Mouse (Mus musculus): Measurements from ENCODE around the gene Kcnip1. TPM values are rescaled to one million over a fixed set of nuclear protein-coding genes. Genes with fewer than 3 reads are reported as not detected.
A peak's percentile ranks its signal among the peaks of the same experiment; 100 is the strongest.

Gene Kcnip1
- polyA plus RNA-seq, 1 experiment from 2014 or later, result 2.0 TPM

- H3K4me2 ChIP-seq (ENCODE audit: low read length), result no peak overlapping the region
- H3K9me3 ChIP-seq (replicated peaks; ENCODE audit: low read length), result no peaks in the 10 kb centered on the region
- TF ChIP-seq CTCF (IDR thresholded peaks at IDR 0.05; ENCODE audit: low read depth), result no peak
- WGBS, result 81% methylated on average over 6 of the region's 6 CpGs
- no peaks in the 10 kb centered on the region for H3K36me3 ChIP-seq (ENCODE audit: insufficient read depth, low read length)
- DNase-seq (ENCODE audit: low spot score), result no peak
- no peaks in the 10 kb centered on the region for H3K27me3 ChIP-seq (ENCODE audit: insufficient read depth, low read length)
- ATAC-seq (replicated peaks; ENCODE audit: low FRiP score, low read depth), result no peak
- no peak overlapping the region for H3K9ac ChIP-seq (ENCODE audit: low read depth, low read length)
- no peak overlapping the region for H3K27ac ChIP-seq
- H3K4me1 ChIP-seq (replicated peaks; ENCODE audit: insufficient read depth, low read length), result no peaks in the 10 kb centered on the region
- H3K4me3 ChIP-seq (replicated peaks; ENCODE audit: low read depth, low read length), result no peak overlapping the region
Measured at GRCm38 (mm10) chr11:33751503-33751902, 241.4 kb downstream of the Kcnip1 start.

DNA sequence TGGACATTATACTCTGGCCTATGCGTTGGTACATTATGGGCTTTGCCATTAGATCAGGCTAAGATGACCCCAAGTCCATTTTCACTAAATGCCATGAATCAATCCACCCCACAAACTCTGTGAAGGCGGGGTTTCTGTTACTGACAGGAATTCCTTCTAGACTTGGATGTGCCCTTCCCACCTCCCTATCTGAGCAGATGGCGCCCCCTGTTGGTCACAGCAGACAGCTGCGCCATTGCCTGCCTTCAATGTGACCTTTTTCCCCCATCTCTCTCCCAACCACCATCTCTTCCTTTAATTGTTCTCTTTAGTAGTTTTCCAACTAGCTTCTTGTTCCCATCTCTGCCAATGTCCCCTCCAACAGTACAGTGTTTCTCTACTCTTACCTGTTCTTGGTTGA, 243.0 kb downstream of the Kcnip1 start:
- no peak overlapping the region for H3K4me2 ChIP-seq (ENCODE audit: low read length)

GRCm38 (mm10) chr11:33749408-33749807, 243.5 kb downstream of the Kcnip1 start:
- ATAC-seq (replicated peaks; ENCODE audit: low FRiP score, low read depth) (no peak), DNase-seq (ENCODE audit: low spot score) (no peak)
- no peaks in the 10 kb centered on the region for H3K9me3 ChIP-seq (replicated peaks; ENCODE audit: low read length)
- H3K9ac ChIP-seq (ENCODE audit: low read depth, low read length), result no peak overlapping the region
- H3K4me2 ChIP-seq (ENCODE audit: low read length), result no peak overlapping the region
- peak; percentile 27; the same call in 1 of the 2 replicates for TF ChIP-seq CTCF (IDR thresholded peaks at IDR 0.05; ENCODE audit: low read depth)
- H3K36me3 ChIP-seq (ENCODE audit: insufficient read depth, low read length), result no peaks in the 10 kb centered on the region
- H3K27ac ChIP-seq, result no peak overlapping the region
- H3K4me1 ChIP-seq (replicated peaks; ENCODE audit: insufficient read depth, low read length), result no peaks in the 10 kb centered on the region
- WGBS, result 97% methylated on average over 12 of the region's 12 CpGs
- H3K27me3 ChIP-seq (ENCODE audit: insufficient read depth, low read length), result no peaks in the 10 kb centered on the region
- H3K4me3 ChIP-seq (replicated peaks; ENCODE audit: low read depth, low read length), result no peak overlapping the region

More for the DNA sequence above, 243.0 kb downstream of the Kcnip1 start:
- Histone ChIP-seq H3K27ac (no peak overlapping the region), H3K9me3 (replicated peaks; ENCODE audit: low read length) (no peaks in the 10 kb centered on the region), H3K27me3 (ENCODE audit: insufficient read depth, low read length) (no peaks in the 10 kb centered on the region), H3K4me3 (replicated peaks; ENCODE audit: low read depth, low read length) (no peak overlapping the region), H3K4me1 (replicated peaks; ENCODE audit: insufficient read depth, low read length) (no peaks in the 10 kb centered on the region), H3K9ac (ENCODE audit: low read depth, low read length) (no peak overlapping the region), H3K36me3 (ENCODE audit: insufficient read depth, low read length) (no peaks in the 10 kb centered on the region)
- ATAC-seq (replicated peaks; ENCODE audit: low FRiP score, low read depth) (no peak), DNase-seq (ENCODE audit: low spot score) (no peak)
- 88% methylated on average over 4 of the region's 4 CpGs for WGBS
- peak; percentile 6; the same call in 1 of the 2 replicates for TF ChIP-seq CTCF (IDR thresholded peaks at IDR 0.05; ENCODE audit: low read depth)

- TF ChIP-seq CTCF (IDR thresholded peaks at IDR 0.05; ENCODE audit: low read depth), result no peak
- H3K4me1 ChIP-seq (replicated peaks; ENCODE audit: insufficient read depth, low read length), result no peaks in the 10 kb centered on the region
- no peak overlapping the region for H3K4me3 ChIP-seq (replicated peaks; ENCODE audit: low read depth, low read length)
- no peaks in the 10 kb centered on the region for H3K27me3 ChIP-seq (ENCODE audit: insufficient read depth, low read length)
- 72% methylated on average over 5 of the region's 5 CpGs for WGBS
- no peak overlapping the region for H3K9ac ChIP-seq (ENCODE audit: low read depth, low read length)
- ATAC-seq (replicated peaks; ENCODE audit: low FRiP score, low read depth) (no peak), DNase-seq (ENCODE audit: low spot score) (no peak)
- H3K9me3 ChIP-seq (replicated peaks; ENCODE audit: low read length), result no peaks in the 10 kb centered on the region
- H3K27ac ChIP-seq, result no peak overlapping the region
- H3K36me3 ChIP-seq (ENCODE audit: insufficient read depth, low read length), result no peaks in the 10 kb centered on the region
- H3K4me2 ChIP-seq (ENCODE audit: low read length), result no peak overlapping the region
Measured at GRCm38 (mm10) chr11:33748754-33749153, 244.2 kb downstream of the Kcnip1 start.

GRCm38 (mm10) chr11:33747402-33747955, 245.5 kb downstream of the Kcnip1 start:
- H3K36me3 ChIP-seq (ENCODE audit: insufficient read depth, low read length), result no peaks in the 10 kb centered on the region
- no peak overlapping the region for H3K27ac ChIP-seq
- WGBS, result 45% methylated on average over 5 of the region's 5 CpGs
- H3K9ac ChIP-seq (ENCODE audit: low read depth, low read length), result no peak overlapping the region
- H3K4me3 ChIP-seq (replicated peaks; ENCODE audit: low read depth, low read length), result no peak overlapping the region
- no peaks in the 10 kb centered on the region for H3K4me1 ChIP-seq (replicated peaks; ENCODE audit: insufficient read depth, low read length)
- no peak for DNase-seq (ENCODE audit: low spot score)
- H3K4me2 ChIP-seq (ENCODE audit: low read length), result no peak overlapping the region
- H3K9me3 ChIP-seq (replicated peaks; ENCODE audit: low read length), result no peaks in the 10 kb centered on the region
- H3K27me3 ChIP-seq (ENCODE audit: insufficient read depth, low read length), result no peaks in the 10 kb centered on the region
- no peak for TF ChIP-seq CTCF (IDR thresholded peaks at IDR 0.05; ENCODE audit: low read depth)
- no peak for ATAC-seq (replicated peaks; ENCODE audit: low FRiP score, low read depth)

DNA sequence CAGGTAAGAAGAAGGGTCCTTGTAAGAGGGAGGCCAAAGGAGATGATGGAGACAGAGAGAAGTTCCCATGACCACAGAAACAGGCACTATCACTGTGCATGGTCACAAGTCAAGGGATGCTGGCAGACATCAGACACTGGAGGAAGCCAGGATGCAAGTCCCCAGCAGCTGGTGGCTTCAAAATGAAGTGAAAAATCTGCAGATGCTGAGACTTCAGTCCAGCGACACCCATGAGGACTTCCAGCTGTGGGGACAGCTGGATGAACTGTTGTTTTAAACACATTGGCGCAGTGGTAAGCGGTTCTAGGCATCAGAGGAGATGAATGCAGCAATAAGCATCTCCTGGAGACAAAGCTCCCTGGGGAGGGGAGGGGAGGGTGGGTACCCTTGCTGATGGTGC, 246.6 kb downstream of the Kcnip1 start:
- Histone ChIP-seq H3K4me3 (replicated peaks; ENCODE audit: low read depth, low read length) (no peak overlapping the region), H3K4me1 (replicated peaks; ENCODE audit: insufficient read depth, low read length) (no peaks in the 10 kb centered on the region), H3K9me3 (replicated peaks; ENCODE audit: low read length) (no peaks in the 10 kb centered on the region), H3K27me3 (ENCODE audit: insufficient read depth, low read length) (no peaks in the 10 kb centered on the region), H3K4me2 (ENCODE audit: low read length) (no peak overlapping the region), H3K27ac (no peak overlapping the region), H3K36me3 (ENCODE audit: insufficient read depth, low read length) (no peaks in the 10 kb centered on the region), H3K9ac (ENCODE audit: low read depth, low read length) (no peak overlapping the region)
- ATAC-seq (replicated peaks; ENCODE audit: low FRiP score, low read depth) (no peak), DNase-seq (ENCODE audit: low spot score) (no peak)
- TF ChIP-seq CTCF (IDR thresholded peaks at IDR 0.05; ENCODE audit: low read depth), result no peak
- 59% methylated on average over 3 of the region's 3 CpGs for WGBS

DNA sequence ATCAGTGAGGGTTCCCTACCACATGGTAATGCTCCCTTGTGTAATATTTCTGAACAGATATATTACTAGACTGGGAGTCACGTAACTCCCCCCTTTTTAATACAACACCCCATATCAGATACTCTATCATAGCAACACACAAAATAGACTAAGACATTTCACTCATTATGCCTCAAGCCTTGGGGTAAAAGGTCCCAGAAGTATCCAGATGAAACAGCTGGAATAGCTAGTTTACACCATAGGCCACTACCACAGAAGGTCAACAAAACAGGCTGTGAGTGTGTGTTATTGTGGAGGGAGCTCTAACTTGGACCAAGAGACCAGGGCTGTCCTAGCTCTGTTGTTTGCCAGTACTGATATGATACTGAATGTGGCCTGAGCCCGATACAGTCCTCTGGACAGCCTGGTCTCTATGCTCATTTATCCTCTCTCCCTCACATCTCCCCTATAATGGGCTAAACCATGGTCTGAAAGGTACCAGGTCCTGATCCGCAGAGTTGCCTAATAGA, 247.1 kb downstream of the Kcnip1 start:
- no peak overlapping the region for H3K27ac ChIP-seq
- H3K27me3 ChIP-seq (ENCODE audit: insufficient read depth, low read length), result no peaks in the 10 kb centered on the region
- no peak for ATAC-seq (replicated peaks; ENCODE audit: low FRiP score, low read depth)
- WGBS, result 88% methylated on average over 3 of the region's 3 CpGs
- H3K4me2 ChIP-seq (ENCODE audit: low read length), result no peak overlapping the region
- no peaks in the 10 kb centered on the region for H3K9me3 ChIP-seq (replicated peaks; ENCODE audit: low read length)
- TF ChIP-seq CTCF (IDR thresholded peaks at IDR 0.05; ENCODE audit: low read depth), result no peak
- H3K36me3 ChIP-seq (ENCODE audit: insufficient read depth, low read length), result no peaks in the 10 kb centered on the region
- no peak overlapping the region for H3K9ac ChIP-seq (ENCODE audit: low read depth, low read length)
- no peak overlapping the region for H3K4me3 ChIP-seq (replicated peaks; ENCODE audit: low read depth, low read length)
- no peak for DNase-seq (ENCODE audit: low spot score)
- no peaks in the 10 kb centered on the region for H3K4me1 ChIP-seq (replicated peaks; ENCODE audit: insufficient read depth, low read length)
